Mouse (Mus musculus) olfactory bulb, adult 2 months (tissue): ENCODE measurements around the gene Ndufa12. TPM values are rescaled to one million over a fixed set of nuclear protein-coding genes. Genes with fewer than 3 reads are reported as not detected.

Source experiments
- H3K27ac ChIP-seq: fragments of 200-500 bp; 2 replicates; pipeline ENCODE4 v1.5.1; 2012; ENCODE audit warnings: low read depth, low read length; ENCODE audit not compliant: insufficient read depth
- H3K4me1 ChIP-seq: fragments of 200-500 bp; 2 replicates; pipeline ENCODE4 v1.6.1; 2012; ENCODE audit warnings: low read length; ENCODE audit not compliant: control insufficient read depth, insufficient read depth
- H3K4me3 ChIP-seq: fragments of 200-500 bp; 2 replicates; pipeline ENCODE4 v1.5.1; 2012; ENCODE audit warnings: mild to moderate bottlenecking, low read depth, low read length, moderate library complexity; ENCODE audit not compliant: insufficient read depth
- CTCF ChIP-seq: fragments of 200-500 bp; IDR thresholded peaks from 2 replicates; pipeline ENCODE4 v1.5.1; 2012; ENCODE audit warnings: low read depth, mild to moderate bottlenecking, low read length, moderate library complexity; ENCODE audit not compliant: insufficient read depth
- POLR2A ChIP-seq: fragments of 200-500 bp; IDR thresholded peaks from 2 replicates; pipeline ENCODE4 v1.6.1; 2012; ENCODE audit warnings: mild to moderate bottlenecking, low read depth, low read length, moderate library complexity; ENCODE audit not compliant: insufficient read depth
- WGBS: fragments of 180-500 bp; shearing (Covaris S2); methylation state at CpG from one replicate; pipeline ENCODE4 v1.1.7; 2018; 5-methylcytosine and 5-hydroxymethylcytosine counted together
- polyA plus RNA-seq: library from polyadenylated mRNA; stranded (reverse); fragments of >200 nt; gene quantifications from 2 replicates; pipeline ENCODE4 v1.2.4, GENCODE M21; 2012; ENCODE audit warnings: low replicate concordance; ENCODE audit not compliant: missing spikeins, insufficient read depth, insufficient read length

The Ndufa12 gene
- 1,157 TPM in 1 of 2 replicates, not detected in the other for polyA plus RNA-seq

DNA sequence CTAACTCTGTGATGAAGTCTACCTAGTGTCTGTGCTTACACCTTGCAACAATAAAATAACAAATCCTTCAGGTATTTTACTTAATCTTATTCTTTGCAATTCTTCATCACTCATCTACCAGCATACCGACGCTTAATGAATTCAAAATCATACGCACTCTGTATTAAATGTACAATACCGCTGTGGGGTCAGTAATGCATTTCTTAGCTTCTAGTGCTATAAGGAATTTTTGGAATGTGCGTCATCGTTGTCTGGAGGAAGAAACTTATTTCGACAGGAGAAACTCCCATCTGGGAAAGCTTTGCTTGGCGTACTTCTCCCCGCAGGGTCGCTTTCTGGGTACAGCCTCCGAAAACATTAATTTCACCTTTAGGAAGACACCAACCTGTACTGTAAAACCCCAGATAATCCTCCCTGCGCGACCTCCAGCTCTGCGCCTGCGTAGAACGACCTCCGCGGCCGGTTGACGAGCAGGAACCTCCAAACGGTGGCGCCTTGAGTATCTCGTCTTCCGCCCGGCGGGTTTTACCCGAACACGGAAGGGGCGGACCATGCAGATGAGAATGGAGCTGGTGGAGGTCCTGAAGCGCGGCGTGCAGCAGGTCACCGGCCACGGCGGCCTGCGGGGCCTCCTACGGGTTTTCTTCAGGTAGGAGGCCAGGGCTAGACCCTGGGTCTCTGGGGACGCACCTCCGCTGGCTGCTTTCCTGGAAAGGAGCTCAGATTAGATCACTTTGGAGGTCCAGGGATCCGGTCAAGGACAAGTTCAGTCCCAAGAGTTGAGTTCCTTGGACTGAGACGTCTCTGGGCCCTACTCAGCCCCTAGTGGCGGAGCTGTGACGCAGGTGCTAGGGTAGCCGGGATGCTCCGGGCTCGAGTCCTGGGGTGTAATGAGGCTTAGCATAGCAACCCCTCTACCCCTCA, at the start of gene Ndufa12:
Ndufa12 (plus strand) TSS at position 239 of the 924 bp plus-strand sequence.
- WGBS: under 1% methylated on average over 46 of the region's 46 CpGs
- no peak for TF ChIP-seq CTCF
- peak; percentile 92 for TF ChIP-seq POLR2A
- H3K4me3 ChIP-seq: peak within 1 kb of the TSS; percentile 66

DNA sequence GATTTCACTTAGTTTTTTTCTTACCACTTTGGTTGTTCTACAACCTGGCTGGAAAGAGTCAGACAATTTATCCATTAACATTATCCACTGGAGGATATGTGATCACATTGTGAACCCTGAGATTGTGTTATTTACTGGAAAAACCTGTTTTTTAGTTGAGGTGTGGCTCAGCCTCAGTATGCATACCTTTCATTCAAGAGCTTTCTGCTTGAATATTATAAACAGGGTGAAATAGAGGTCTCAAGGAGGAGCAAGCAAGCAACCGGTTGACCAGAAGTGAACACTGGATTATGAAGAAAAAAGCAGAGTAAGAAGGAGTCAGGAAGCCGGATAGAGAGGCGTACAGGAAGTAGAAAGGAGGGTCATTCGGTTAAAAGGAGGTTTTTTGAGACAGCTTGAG, 47.0 kb upstream of the Ndufa12 start:
- TF ChIP-seq CTCF: no peak
- no peak for TF ChIP-seq POLR2A
- H3K4me3 ChIP-seq: no peak overlapping the region
- no peaks in the 10 kb centered on the region for H3K4me1 ChIP-seq
- 78% methylated on average over 4 of the region's 4 CpGs for WGBS
- H3K27ac ChIP-seq: no peak overlapping the region

More for the DNA sequence above, at the start of gene Ndufa12:
- Histone ChIP-seq H3K4me1 (peaks cover 6% of the 10 kb centered on the region), H3K27ac (peak within 1 kb of the TSS; percentile 68)

DNA sequence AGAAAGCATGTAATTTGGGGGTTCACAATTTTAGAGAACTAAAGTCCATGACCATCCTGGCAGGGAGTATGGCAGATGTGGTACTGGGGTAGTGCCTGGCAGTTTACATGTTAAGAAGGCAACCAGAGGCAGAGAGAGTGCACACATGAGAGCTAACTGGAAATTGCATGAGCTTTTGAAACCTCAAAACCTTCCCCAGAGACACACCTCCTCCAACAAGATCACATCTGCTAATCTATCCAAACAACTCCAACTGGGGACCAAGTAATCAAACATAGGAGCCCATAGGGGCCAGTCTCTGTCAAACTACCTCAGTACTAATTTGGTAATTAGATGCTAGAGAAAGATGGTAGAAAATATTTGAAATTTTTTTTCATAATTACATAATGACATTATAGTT, 44.7 kb upstream of the Ndufa12 start:
- TF ChIP-seq POLR2A (no peak), CTCF (no peak)
- H3K27ac ChIP-seq: no peak overlapping the region
- no peak overlapping the region for H3K4me3 ChIP-seq
- H3K4me1 ChIP-seq: no peaks in the 10 kb centered on the region

DNA sequence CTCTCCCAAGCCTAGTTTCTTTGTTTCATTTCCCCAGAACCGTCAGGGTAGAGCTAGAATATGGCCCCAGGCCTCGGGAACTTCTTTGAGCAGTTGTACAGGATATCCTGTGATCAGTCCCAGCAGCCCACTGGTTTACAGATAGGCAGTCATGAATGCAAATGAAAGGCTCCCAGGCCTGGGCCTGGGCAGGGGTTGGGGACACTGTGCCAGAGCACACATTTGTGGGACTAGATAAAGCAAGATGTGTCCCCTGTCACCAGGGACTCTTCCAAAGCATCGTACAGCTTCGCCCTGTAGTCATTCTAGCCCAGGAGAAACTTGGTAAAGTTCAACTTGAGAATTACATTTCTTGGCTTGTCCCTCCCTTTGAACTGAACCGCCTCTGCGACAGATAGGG, 39.6 kb upstream of the Ndufa12 start:
- TF ChIP-seq CTCF (no peak), POLR2A (no peak)
- no peak overlapping the region for H3K4me3 ChIP-seq
- H3K27ac ChIP-seq: no peak overlapping the region
- WGBS: 90% methylated on average over 6 of the region's 6 CpGs
- no peaks in the 10 kb centered on the region for H3K4me1 ChIP-seq

DNA sequence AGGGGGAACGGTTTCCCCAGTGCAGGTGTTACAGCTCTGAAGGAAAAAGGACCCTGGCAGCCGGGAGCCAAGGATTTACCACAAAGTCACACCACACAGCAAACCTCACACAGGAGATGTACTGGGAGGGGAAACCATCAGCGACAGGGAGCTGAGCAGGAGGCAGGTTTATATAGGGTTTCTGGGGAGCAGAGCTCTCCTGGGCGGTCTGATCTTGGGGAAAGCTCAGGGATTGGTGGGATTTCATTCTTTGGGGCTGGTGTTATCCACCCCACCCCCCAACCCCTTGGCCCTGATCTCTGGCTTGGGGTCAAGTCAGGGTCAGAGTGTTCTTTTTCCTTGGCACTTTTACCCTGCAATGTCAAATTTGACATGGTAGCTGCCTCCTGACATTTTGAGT, 39.1 kb upstream of the Ndufa12 start:
- Histone ChIP-seq H3K4me3 (no peak overlapping the region), H3K4me1 (no peaks in the 10 kb centered on the region), H3K27ac (no peak overlapping the region)
- TF ChIP-seq CTCF: no peak
- 96% methylated on average over 4 of the region's 4 CpGs for WGBS

DNA sequence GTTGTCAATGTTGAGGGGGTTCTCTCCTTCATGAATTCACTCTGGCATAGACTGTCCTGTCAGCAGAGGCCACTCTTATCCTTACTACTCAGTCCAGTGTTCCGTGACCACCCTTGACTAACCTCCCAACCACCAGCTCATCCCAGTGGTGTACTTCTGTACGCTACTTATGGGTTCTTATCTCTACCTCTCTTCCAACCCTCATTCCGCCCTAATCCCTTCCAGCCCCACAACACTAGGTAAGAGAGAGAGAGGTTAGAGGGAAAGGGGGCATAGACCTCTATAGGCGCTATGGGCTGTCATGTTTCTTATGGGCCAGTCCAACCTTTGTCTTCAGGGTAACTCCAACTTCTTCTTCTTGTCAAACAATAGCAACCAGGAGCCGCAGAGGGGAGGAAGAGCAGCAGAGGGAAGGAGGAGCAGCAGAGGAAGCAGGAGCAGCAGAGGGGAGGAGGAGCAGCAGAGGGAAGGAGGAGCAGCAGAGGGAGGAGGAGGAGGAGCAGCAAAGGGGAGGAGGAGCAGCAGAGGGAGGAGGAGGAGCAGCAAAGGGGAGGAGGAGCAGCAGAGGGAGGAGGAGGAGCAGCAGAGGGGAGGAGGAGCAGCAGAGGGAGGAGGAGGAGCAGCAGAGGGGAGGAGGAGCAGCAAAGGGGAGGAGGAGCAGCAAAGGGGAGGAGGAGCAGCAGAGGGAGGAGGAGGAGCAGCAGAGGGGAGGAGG, 37.3 kb upstream of the Ndufa12 start:
- H3K27ac ChIP-seq: no peak overlapping the region
- no peak overlapping the region for H3K4me3 ChIP-seq
- 95% methylated on average over 5 of the region's 5 CpGs for WGBS
- no peaks in the 10 kb centered on the region for H3K4me1 ChIP-seq
- TF ChIP-seq CTCF: no peak

DNA sequence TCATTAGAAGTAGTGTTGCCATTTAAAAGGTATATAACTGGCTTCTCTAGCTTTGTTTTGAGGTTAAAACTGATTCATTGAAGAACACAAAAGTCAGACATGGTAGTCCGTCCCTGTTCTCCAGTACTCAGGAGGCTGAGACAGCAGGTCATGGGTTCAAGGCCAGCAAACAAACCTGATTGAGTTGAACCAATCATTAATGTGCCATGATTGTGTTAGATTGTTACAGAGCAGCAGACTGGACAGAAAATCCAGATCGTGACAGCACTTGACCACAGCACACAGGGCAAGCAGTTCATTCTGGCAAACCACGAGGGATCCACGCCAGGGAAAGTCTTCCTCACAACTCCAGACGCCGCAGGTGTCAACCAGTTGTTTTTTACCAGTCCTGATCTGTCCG, 36.5 kb upstream of the Ndufa12 start:
- Histone ChIP-seq H3K4me1 (no peaks in the 10 kb centered on the region), H3K27ac (no peak overlapping the region), H3K4me3 (no peak overlapping the region)
- no peak for TF ChIP-seq CTCF
- no peak for TF ChIP-seq POLR2A
- WGBS: 97% methylated on average over 7 of the region's 7 CpGs

DNA sequence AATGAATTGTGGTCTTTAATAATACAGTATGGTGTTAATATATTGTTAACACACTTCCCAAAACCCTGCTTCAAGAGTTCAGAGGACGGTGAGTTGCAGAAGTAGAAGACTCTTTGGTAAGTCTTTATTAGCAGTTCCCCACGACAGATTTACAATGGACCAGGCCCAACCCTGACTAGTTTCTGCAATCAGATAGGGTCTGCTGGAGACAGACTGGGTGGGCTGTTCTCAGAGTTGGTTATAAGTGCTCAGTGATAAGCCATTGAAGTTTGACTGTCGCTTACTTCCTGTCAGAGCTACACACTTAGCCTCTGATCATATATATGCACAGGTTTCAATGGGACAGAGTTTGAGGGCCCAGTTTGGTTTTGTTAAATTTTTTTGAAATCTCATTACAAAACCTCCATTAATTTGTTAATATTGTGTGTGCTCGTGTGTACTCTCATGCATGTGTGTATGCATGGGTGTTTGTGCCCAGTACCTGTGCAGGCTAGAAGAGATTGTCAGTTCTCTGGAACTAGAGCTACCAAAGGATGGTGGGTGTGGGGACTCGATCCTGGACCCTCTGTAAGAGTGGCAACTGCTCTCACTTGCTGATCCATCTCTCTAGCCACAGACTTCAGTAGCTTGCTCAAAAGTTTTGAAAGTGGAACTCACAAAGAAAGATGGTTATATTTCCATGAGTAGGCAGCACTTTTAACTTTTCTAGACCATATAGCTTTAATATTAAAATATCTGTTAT, 34.2 kb upstream of the Ndufa12 start:
- 88% methylated on average over 5 of the region's 5 CpGs for WGBS
- no peak for TF ChIP-seq CTCF
- no peak for TF ChIP-seq POLR2A
- no peak overlapping the region for H3K27ac ChIP-seq
- H3K4me1 ChIP-seq: no peaks in the 10 kb centered on the region
- H3K4me3 ChIP-seq: no peak overlapping the region

DNA sequence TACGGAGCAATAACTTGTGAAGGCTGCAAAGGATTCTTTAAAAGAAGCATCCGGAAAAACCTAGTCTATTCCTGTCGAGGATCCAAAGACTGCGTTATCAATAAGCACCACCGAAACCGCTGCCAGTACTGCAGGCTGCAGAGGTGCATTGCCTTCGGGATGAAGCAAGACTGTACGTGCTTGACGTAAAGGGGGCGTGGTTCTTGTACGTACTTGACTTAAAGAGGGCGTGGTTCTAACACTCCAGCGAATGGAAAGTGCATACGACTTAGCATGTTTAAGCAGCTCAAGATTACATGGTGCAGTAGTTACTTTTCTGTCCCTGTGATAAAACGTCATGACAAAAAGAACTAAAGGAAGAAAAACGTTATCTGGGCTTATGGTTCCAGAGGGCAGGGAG, 33.1 kb upstream of the Ndufa12 start:
- TF ChIP-seq POLR2A: no peak
- 94% methylated on average over 16 of the region's 16 CpGs for WGBS
- Histone ChIP-seq H3K4me1 (no peaks in the 10 kb centered on the region), H3K27ac (no peak overlapping the region), H3K4me3 (no peak overlapping the region)
